Mouse (Mus musculus): ENCODE results near the gene Spg7.
"Not testable (repeated sequence)": the region's sequence is repeated elsewhere in the genome, so short reads cannot be mapped to it uniquely, and the experiment has no call there.

The Spg7 gene

GRCm38 (mm10) chr8:123041008-123041773 is 21.6 kb upstream of the Spg7 start:
- DNase-seq (ENCODE audit: low spot score), result peak; percentile 73

DNA sequence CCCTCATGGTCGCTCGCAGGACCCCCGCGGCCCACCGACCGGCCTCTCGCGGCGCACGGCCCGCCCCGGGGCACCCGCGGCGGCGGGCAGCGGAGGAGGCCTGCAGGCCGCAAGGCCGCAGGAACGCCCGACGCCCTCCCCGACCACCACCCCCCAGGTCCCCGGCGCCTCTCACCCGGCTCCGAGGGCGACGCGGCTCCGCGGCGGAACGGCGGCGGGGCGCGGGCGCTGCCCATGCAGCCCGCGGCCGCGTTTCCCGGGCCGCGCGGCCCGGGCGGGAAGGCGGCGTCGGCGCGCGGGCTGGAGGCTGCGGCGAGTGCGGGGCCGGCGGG is 21.0 kb upstream of the Spg7 start:
- DNase-seq (ENCODE audit: low spot score), result no peak

DNA sequence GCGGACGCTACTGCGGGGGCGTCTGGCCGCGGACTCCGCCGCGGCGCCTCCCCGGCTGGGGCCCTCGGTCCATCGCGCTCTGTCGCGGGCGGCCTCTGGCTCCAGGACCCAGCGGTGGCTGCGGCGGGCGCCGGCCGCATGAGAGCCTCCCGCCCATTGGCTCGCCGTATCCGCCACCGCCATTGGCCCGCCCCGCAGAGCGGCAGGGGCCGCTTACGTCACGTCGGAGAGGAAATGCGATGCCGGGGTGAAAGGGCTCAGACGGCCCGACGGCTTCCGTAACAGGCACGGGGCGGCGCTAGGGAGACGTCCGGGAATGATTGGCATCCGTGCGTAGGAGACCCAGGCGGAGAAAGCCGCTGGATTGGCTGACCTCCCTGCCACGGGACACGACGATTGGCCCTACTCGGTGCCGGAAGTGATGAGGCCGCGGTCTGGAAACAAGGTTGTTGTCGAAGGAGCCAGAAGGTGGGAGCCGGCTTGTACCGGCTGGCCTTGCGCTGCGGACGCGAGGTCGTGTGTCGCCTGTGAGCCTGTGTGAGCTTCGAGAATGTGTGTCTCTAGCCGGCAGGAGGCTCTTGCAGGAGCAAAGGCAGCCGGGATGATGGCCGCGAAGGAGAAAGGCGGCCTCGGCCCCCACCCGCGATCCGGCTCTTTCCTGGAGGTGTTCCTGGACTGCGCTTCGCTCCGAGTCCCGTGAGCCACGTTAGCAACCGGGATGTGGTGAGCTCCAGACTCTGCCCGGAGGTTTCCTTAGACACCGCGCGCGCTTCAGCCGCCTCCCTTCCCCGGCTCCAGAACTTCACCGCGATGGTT is 20.4 kb upstream of the Spg7 start, which contains the start of gene Ankrd11:
TSS of gene Ankrd11 (minus strand) at position 120 of the 816 bp plus-strand sequence.
- peak; percentile 100 for DNase-seq (ENCODE audit: low spot score)

DNA sequence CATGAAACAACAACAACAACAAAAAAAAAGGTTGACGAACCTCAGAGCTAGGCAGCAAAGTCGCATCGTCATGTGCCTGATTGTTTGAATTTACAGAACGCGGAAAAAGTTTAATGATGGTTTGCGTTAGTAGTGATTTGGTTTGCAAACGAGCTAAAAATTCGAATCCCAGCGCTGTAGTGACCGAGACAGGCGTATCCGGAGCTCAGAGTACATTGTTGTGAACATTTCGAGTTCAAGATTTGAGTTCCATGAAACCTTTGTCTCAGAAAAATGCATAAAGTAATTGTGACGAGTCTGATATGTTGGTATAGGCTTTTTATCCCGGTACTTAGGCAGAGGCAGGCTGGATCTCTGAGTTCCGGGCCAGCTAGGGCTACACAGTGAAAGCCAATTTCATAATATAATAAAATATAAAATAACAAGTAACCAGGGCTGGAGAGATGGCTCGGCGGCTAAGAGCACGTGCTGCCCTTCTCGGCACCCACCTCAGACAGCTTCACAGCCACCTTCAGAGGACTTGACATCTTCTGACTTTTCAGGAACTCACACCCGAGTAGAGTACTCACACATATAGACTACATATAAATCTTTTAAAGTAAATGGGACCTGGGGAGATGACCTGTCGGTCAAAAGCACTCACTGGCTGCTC is 19.6 kb upstream of the Spg7 start:
- no peak for DNase-seq (ENCODE audit: low spot score)

- DNase-seq (ENCODE audit: low spot score), result peak; percentile 45
These were observed 18.8 kb upstream of the Spg7 start for GRCm38 (mm10) chr8:123043941-123044340.

- not testable (repeated sequence) for DNase-seq (ENCODE audit: low spot score)
These were observed 17.9 kb upstream of the Spg7 start for GRCm38 (mm10) chr8:123044743-123045425.

DNA sequence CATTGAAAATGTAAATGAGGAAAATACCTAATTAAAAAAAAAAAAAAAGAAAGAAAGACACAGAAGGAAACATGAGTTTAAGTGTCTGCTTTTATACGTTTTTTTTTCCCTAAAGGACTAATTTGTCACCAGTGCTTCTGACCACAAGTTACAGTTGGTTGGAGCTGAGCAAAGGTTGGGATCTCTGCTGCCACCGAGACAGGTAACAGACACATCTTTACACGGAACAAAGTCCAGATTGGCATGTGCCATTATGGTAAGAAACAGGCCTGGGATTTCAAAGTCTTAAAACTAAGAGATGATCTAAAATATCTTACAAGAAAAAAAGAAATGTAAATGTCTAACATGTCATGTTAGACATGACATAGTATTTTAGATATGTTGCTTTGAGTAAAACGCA is 16.0 kb upstream of the Spg7 start:
- DNase-seq (ENCODE audit: low spot score), result no peak

DNA sequence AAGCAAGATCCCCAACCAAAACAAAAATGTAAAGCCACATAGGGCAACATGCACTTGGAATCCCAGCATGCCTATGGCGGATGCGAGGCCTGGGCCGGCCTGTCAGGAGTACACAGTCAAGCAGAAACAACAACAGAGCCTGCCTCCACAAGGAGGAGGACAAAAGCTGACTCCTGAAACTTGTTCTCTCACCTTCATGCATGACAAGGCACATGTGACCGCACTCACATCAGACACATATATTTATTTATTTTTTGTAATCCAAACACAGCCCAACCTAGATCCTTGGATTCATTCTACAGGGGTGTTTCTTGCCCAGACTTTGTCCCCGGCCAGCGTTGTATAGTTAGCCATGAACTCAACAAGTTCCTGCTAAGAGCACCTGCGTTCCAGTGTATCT is 14.9 kb upstream of the Spg7 start:
- no peak for DNase-seq (ENCODE audit: low spot score)

DNA sequence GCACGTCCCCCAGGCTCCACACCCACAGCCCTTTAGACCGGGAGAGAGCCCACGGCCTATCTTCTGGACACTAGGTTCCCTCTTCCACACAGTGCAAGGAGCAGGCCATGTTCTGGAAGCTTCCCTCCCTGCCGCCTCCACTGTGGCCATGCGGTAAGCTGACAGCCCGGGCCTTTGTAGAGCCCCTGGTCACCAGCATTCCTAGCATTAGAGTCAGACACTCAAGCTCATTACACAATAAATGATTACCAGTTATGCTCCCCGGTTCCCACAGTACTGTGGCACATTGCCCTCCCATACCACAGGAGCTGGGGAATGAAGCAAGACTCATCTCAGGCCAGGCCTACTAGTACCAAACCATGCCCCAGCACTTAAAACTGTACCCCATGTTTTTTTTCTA is 14.3 kb upstream of the Spg7 start:
- no peak for DNase-seq (ENCODE audit: low spot score)

DNA sequence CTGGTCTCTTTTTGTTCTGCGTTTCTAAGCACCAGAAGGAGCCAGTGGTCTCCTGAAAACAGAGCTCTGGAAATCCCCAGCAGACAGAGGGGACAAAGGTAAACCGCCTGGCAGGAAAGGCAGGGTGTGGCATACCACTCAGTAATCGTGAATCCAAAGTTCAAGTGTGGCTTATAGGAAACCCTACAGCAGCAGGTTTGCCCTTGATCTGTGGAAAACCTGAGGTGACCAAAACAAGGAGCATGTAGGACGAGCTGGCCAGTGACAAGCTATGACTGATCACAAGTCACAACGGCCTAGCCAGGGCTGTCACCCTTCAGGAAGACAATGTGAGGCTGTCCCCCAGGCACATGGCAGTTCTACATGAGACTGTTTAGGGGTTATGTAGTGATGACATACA is 11.3 kb upstream of the Spg7 start:
- DNase-seq (ENCODE audit: low spot score), result no peak

DNA sequence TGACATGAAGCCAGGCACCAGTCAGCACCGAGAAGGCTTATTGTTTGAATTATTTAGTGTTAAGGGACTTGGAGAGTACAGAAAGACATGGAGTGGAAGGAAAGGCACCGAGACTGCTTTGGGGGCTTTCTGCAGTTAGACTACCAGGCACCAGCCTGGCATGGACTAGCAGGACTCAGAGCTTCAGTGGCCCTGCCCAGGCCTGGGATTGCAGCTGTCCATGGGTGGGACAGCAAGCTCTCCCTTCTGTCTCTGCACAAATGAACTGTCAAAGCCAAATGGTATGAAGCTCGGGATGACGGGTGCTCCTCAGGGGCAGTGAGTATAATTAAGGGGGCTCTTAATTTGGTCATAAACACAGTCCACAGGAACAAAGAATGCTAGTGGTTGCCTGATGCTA is 1.3 kb downstream of the Spg7 start:
- DNase-seq (ENCODE audit: low spot score), result no peak

- DNase-seq (ENCODE audit: low spot score), result no peak
These were observed 2.1 kb downstream of the Spg7 start for GRCm38 (mm10) chr8:123064809-123065213.

DNA sequence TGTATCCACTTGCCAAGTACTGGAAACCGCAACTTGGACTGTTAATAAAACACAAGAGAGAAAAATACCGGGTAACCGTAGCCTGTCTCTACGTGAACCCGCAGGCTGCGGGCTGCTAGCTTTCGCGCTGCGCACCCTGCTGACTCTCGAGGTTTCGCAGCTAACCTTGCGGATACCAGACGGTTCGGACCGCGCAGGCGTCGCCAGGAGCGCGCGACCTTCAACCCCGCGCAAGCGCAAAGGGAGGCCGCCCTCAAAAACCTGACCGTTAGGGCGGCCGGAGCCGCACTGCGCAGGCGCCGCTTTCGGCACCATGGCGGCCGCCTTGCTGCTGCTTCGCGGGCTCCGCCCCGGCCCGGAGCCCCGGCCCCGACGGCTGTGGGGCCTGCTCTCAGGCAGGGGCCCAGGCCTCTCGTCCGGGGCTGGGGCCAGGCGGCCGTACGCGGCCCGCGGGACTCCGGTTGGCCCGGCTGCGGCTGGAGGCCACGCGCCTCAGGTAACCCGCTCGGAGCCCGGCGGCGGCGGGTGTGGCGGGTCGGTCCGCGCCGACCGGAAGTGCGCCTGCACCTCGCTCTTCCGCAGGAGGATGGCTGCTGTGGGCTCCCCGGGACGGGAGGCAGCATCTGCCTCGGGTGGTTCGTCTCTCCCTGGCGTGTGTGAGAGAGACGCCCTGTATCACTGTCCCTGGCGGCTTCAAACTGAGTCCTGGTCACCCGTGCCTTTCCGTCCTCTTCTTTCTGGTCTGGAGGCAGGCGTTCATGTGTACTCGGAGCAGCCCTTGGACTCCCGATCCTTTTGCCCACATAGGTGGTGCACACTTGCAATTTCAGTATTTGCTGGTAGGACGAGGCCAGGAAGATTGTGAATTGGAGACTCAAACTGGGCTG is 2.7 kb downstream of the Spg7 start:
- peak; percentile 97 for DNase-seq (ENCODE audit: low spot score)

DNA sequence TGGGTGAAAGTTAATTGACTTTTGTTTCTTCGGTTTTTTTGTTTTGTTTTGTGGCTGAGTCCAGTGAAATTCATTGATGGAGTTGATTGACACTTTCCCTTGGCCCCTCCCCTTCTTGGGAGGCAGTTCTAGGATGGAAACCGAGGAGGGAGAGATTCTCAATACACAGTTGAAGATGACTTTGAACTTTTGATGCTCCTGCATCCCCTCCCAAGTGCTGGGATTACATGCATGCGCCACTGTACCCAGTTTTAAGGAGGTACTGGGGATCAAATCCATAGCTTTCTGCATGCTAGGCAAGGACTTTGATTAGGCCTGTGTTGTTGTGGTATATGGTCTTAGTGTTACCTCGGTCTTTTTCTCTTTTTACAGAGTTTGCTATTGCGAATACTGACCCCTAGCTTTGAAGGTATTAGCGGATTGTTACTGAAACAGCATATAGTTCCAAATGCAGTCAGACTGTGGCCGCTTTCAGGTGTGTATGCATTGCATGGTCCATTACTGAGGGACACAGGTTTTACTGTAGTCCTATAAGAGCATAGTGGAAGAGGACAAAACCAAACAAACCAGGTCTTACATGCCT is 3.5 kb downstream of the Spg7 start:
- no peak for DNase-seq (ENCODE audit: low spot score)

DNA sequence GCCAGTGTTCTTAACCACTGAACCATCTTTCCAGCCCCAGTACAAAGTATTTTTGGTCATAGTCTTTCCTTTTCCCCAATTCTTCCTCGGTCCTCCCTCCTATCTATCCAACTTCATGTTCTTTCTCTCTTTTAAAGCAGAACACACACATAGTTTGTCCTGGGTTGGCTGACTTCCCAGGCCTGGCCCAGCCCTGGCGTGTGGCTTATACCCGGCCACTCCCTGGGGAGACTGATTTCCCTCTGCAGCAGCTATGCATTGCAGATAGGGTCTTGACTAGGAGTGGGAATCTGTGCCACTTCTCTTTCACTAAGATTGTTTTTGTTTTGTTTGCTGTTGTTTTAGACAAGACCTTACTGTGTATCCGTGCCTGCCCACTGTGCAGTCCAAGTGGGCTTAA is 8.4 kb downstream of the Spg7 start:
- no peak for DNase-seq (ENCODE audit: low spot score)

DNA sequence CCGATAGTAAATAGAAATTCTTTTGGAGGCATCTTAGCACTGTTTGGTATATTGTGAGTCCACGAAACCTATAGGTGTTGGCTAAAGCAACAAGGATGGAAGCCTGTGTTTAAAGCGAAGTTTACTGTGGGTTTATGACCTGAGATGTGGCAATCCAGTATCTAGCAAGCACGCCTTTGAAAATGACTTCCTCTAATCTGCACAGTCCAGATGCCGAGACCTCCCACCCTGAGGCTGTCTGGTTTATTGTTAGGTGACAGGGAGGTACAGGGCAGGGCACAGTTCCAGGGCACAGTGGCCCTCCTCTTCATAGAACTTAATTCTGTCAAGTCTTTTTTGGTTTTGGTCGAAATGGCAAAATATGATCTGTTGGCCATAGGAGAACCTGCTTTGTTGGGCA is 14.5 kb downstream of the Spg7 start:
- DNase-seq (ENCODE audit: low spot score), result no peak

DNA sequence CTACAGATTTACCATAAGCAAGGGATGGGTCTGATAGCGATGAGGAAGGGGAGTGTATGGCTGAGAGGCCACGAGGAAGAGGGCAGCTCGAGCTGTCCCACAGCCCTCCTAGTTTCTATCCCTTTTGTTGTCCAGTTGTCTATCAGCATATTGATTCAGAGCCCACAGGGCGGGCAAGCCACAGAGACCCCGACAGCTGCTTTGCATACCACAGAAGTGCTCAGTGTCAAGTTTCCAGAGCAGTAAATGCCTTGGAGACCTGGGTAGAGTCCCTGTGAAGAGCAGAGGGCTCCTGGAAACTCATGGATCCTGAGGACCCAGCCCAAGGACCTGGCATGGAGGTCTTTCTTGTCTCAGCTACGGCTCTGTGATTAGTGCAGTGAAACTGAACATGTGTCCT is 20.3 kb downstream of the Spg7 start:
- no peak for DNase-seq (ENCODE audit: low spot score)

- DNase-seq (ENCODE audit: low spot score), result no peak
These were observed 20.9 kb downstream of the Spg7 start for GRCm38 (mm10) chr8:123083610-123084009.

DNA sequence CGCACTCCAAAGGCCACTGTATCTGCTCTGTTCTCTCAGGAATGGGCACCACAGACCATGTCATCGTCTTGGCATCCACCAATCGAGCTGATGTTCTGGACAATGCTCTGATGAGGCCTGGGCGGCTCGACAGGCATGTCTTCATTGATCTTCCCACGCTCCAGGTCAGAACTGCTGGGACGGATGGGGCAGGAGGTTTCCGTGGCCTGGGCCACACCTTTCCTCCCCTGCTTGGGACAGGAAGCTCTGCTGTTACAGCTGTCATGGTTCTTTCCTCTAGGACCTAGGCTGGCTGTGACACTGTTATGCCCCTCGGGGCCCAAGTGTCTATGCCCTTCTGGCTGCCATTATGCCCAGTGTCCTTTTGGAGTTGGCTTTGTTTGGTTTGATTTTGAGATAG is 24.5 kb downstream of the Spg7 start:
- DNase-seq (ENCODE audit: low spot score), result no peak

GRCm38 (mm10) chr8:123097216-123097615 is 34.5 kb downstream of the Spg7 start:
- no peak for DNase-seq (ENCODE audit: low spot score)
